Mouse (Mus musculus) ovary, postnatal 36 days (tissue): ENCODE measurements around the gene Trmt1.

Source experiments
- DNase-seq: peaks from one replicate; pipeline ENCODE4 v3.0.0; 2022; ENCODE audit warnings: low spot score, mixed read lengths

The Trmt1 gene

GRCm38 (mm10) chr8:84693332-84693731 is 7.2 kb downstream of the Trmt1 start:
- no peak for DNase-seq

- DNase-seq: no peak
Measured at GRCm38 (mm10) chr8:84695140-84695539, 9.0 kb downstream of the Trmt1 start.

DNA sequence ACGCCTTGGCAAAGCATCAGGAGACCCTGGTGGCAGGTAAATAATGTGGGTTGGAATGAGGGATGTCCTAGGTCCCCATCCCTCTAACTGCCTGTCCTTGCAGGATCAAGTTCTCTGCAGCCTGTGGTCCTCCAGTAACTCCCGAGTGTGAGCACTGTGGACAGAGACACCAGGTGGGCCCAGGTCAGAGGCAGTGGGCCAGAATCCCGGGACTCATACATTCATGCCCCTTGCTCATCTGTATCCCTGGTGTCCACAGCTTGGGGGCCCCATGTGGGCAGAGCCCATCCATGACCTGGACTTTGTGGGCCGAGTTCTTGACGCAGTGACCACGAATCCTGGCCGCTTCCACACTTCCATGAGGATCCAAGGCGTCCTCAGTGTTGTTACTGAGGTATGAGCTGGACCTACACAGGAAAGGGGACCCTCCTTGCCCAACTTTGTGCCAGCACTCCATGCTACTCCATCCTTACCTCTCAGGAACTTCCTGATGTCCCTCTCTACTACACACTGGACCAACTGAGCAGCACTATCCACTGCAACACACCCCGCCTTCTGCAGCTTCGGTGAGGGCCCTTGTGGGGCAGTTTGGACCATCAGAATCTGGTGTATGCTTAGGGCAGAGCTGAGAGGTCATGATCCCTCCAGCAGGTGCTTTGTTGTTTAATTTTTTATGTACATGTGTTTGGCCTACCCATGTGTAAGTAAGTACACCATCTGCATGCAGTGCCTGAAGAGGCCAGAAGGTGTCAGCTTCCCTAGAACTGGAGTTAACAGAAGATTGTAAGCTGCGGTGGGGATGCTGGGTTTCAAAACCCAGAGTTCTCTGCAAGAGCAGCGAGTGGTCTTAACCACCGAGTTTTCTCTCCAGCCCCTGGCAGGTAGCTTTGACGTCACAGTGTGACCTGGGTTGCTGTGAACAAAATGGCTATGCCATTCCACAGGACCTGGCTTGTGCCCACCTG is 11.3 kb downstream of the Trmt1 start:
- no peak for DNase-seq

GRCm38 (mm10) chr8:84698288-84698687 is 12.2 kb downstream of the Trmt1 start:
- no peak for DNase-seq

- DNase-seq: peak; percentile 56
Measured at GRCm38 (mm10) chr8:84698929-84699401, 12.9 kb downstream of the Trmt1 start.

DNA sequence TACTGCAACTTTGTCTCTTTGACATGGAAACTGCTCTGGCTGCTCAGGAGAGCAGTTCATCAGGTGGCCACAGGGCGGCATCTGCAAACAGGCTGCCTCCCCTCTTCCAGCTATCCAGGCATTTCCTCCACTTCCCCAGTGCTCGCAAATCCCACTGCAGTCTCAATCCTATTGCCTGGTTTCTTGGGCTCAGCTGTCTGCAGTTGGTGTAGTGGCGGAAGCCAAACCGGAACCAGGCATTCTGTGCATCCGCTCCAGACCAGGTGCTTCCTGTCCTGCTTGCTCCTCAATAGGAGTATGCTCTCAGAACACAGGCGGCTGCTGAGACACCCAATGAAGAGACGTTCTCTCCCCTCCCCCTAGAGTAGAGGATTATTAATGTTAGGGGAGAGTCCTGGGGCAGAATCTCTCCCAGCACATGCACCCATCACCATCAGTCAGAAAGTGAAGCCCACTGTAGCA is 13.8 kb downstream of the Trmt1 start:
- peak; percentile 61 for DNase-seq

GRCm38 (mm10) chr8:84700526-84700925 is 14.4 kb downstream of the Trmt1 start:
- no peak for DNase-seq

DNA sequence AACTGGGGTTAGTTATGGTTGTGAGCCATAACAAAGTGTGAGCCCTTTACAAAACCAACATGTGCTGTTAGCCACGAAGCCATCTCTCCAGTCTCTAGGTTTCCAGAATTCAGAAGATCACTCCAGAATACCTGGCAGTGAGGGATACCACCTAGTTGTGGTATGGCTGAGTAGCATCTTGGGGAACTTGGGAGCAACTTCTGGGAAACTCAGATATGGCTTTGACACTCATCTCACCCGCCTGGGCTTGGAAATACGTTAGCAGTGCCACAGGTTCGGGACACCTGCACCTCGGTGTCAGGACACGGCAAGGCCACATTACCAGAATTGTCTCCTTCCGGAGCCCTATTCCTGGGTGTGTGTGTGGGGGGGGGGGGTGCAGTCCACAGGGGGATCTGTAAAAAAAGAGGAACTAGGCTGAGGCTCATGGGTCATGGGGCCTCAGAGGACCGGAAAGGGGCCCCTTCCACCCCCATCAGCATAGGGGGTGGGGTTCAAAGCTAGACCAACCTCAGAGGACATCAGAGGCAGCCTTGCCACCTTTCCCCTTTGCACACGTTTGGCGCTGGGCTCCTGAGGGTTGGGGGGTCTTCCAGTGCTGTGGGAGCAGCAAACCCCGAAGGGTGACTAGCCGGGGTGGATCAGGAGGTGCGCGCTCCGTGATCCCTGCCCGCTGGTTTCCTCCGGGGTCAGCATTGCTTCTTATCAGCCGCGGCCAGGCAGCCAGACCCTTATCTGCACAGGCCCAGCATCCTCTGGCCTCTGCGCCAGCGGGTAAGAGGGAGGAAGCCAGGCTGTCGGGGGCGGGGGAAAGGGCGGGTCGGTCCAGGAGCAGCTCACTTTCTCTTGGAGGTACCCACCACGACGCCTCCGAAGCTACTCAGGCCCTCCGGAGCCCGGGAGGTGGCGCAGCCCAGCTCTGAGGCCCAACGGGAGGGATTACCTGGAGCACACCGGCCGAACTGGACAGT is 15.1 kb downstream of the Trmt1 start, which contains the start of gene Lyl1:
Gene Lyl1 (plus strand): TSS at position 517 of the 971 bp plus-strand sequence.
- DNase-seq: peak; percentile 46

- DNase-seq: no peak
Measured at GRCm38 (mm10) chr8:84702561-84702960, 16.5 kb downstream of the Trmt1 start.

DNA sequence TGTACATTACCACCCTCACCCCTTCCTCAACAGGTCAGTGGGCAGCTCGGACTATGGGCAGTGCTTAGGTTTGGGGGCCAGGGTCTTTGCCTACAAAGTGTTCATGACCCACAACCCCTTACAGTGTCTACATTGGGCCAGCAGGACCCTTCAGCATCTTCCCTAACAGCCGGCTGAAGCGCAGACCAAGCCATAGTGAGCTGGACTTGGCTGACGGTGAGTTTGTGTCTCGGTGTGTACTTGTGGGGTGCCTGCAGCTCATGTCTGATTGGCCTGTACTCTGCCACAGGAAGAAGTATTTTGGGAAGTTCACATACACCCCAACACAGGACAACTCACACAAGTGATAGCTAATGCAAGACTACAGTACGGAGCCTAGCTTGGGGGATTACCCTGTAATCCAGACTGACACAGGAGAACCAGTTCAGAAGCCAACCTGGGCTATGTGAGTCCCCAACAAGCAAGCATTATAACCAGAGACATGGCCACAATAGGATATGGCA is 16.9 kb downstream of the Trmt1 start:
- DNase-seq: no peak

GRCm38 (mm10) chr8:84703466-84704249 is 17.6 kb downstream of the Trmt1 start:
- no peak for DNase-seq

- DNase-seq: peak; percentile 83
Measured at GRCm38 (mm10) chr8:84704356-84704755, 18.2 kb downstream of the Trmt1 start.

- DNase-seq: peak; percentile 43
Measured at GRCm38 (mm10) chr8:84704867-84705831, 19.0 kb downstream of the Trmt1 start.

GRCm38 (mm10) chr8:84705960-84706359 is 19.9 kb downstream of the Trmt1 start:
- DNase-seq: no peak

- peak; percentile 62 for DNase-seq
Measured at GRCm38 (mm10) chr8:84706610-84707266, 20.6 kb downstream of the Trmt1 start.

DNA sequence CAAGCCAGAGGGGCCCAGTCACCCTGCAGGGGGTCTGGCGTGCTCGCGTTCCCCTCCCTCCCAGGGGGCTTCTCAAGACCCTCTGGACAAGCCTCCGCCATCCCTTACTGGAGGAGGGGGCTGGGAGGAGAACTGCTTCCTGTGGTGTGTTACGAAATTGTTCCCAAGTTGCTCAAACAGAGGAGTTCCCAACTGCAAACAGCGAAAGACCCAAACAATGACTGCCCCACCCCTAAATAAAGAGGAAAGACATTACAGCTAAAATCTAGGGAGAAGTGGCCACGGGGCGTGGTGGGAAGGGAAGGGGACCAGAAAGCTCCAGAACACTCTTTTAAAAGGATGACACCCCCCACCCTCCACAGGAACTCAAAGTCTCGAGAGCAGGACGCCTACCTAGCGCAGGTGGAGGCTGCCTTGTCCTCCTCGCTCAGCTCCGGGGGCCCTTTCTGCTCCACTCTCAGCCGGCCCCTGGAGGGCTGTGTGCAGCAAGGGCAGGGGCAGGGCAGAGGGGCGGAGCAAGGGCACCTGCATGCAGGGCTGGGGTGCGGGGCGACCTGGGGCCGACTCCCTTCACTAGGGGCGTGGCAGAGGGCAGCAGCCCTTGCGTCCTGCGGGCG is 21.3 kb downstream of the Trmt1 start:
- DNase-seq: peak; percentile 56

GRCm38 (mm10) chr8:84708071-84708541 is 22.0 kb downstream of the Trmt1 start:
- no peak for DNase-seq

- DNase-seq: peak; percentile 84
Measured at GRCm38 (mm10) chr8:84708774-84709475, 22.8 kb downstream of the Trmt1 start.
